Mouse (Mus musculus): ENCODE data around the gene Itgb6. TPM values are rescaled to one million over a fixed set of nuclear protein-coding genes. Genes with fewer than 3 reads are reported as not detected.
A peak's percentile ranks its signal among the peaks of the same experiment; 100 is the strongest.

The Itgb6 gene
- polyA plus RNA-seq (2015; fragmentation: Nextera tagmentation; extraction: Ambion mirVana), result 0.06 and 0.09 TPM in 2 replicates

- Histone ChIP-seq H3K4me1 (no peaks in the 10 kb centered on the region; the same call in 1 of the 2 replicates), H3K36me3 (replicated peaks) (no peaks in the 10 kb centered on the region), H3K9ac (no peak within 1 kb of the TSS), H3K27me3 (replicated peaks) (no peaks in the 10 kb centered on the region), H3K4me3 (no peak within 1 kb of the TSS), H3K27ac (no peak within 1 kb of the TSS), H3K4me2 (peak within 1 kb of the TSS; percentile 11; the same call in 1 of the 2 replicates), H3K9me3 (no peaks in the 10 kb centered on the region)
- 61% methylated on average over 14 of the region's 14 CpGs for WGBS
- ATAC-seq (replicated peaks), result peak; percentile 63
Measured at GRCm38 (mm10) chr2:60722514-60722913, at the start of gene Itgb6. Gene Itgb6 (minus strand): TSS chr2:60722643.

- Histone ChIP-seq H3K27me3 (replicated peaks) (no peaks in the 10 kb centered on the region), H3K4me3 (no peak overlapping the region), H3K36me3 (replicated peaks) (peaks cover 4% of the 10 kb centered on the region; the same call in 1 of the 2 replicates), H3K27ac (no peak overlapping the region), H3K9ac (no peak overlapping the region), H3K9me3 (no peaks in the 10 kb centered on the region), H3K4me2 (no peak overlapping the region), H3K4me1 (no peaks in the 10 kb centered on the region)
- 71% methylated on average over 8 of the region's 8 CpGs for WGBS
- ATAC-seq (replicated peaks), result no peak
Measured at GRCm38 (mm10) chr2:60766420-60766819, 44.0 kb upstream of the Itgb6 start.

- Histone ChIP-seq H3K4me1 (no peaks in the 10 kb centered on the region), H3K27ac (no peak overlapping the region), H3K9me3 (no peaks in the 10 kb centered on the region), H3K4me2 (no peak overlapping the region), H3K4me3 (no peak overlapping the region), H3K9ac (no peak overlapping the region), H3K27me3 (replicated peaks) (no peaks in the 10 kb centered on the region), H3K36me3 (replicated peaks) (no peaks in the 10 kb centered on the region)
- ATAC-seq (replicated peaks), result no peak
- 85% methylated on average over 9 of the region's 9 CpGs for WGBS
Measured at GRCm38 (mm10) chr2:60756218-60756617, 33.8 kb upstream of the Itgb6 start.

GRCm38 (mm10) chr2:60755101-60755500 lies 32.7 kb upstream of the Itgb6 start:
- no peak overlapping the region for H3K4me2 ChIP-seq

GRCm38 (mm10) chr2:60751274-60751673 lies 28.8 kb upstream of the Itgb6 start:
- Histone ChIP-seq H3K36me3 (replicated peaks) (0 out of 2 replicates have a peak, but pooled peaks cover 4% of the 10 kb centered on the region), H3K27ac (no peak overlapping the region), H3K9ac (no peak overlapping the region), H3K4me3 (no peak overlapping the region), H3K27me3 (replicated peaks) (no peaks in the 10 kb centered on the region), H3K4me1 (no peaks in the 10 kb centered on the region), H3K9me3 (no peaks in the 10 kb centered on the region), H3K4me2 (no peak overlapping the region)
- ATAC-seq (replicated peaks), result no peak
- 94% methylated on average over 9 of the region's 9 CpGs for WGBS

More at GRCm38 (mm10) chr2:60755101-60755500, 32.7 kb upstream of the Itgb6 start:
- ATAC-seq (replicated peaks), result no peak
- Histone ChIP-seq H3K4me3 (no peak overlapping the region), H3K4me1 (no peaks in the 10 kb centered on the region), H3K27me3 (replicated peaks) (no peaks in the 10 kb centered on the region), H3K9me3 (no peaks in the 10 kb centered on the region), H3K36me3 (replicated peaks) (no peaks in the 10 kb centered on the region), H3K9ac (no peak overlapping the region), H3K27ac (no peak overlapping the region)
- 98% methylated on average over 7 of the region's 7 CpGs for WGBS

- H3K4me3 ChIP-seq, result no peak overlapping the region
Measured at GRCm38 (mm10) chr2:60750591-60750990, 28.1 kb upstream of the Itgb6 start.

GRCm38 (mm10) chr2:60748585-60748984 lies 26.1 kb upstream of the Itgb6 start:
- ATAC-seq (replicated peaks), result no peak
- no peaks in the 10 kb centered on the region for H3K4me1 ChIP-seq
- 0 out of 2 replicates have a peak, but pooled peaks cover 4% of the 10 kb centered on the region for H3K36me3 ChIP-seq (replicated peaks)
- no peaks in the 10 kb centered on the region for H3K27me3 ChIP-seq (replicated peaks)
- H3K4me3 ChIP-seq, result no peak overlapping the region
- no peak overlapping the region for H3K27ac ChIP-seq
- H3K4me2 ChIP-seq, result no peak overlapping the region
- H3K9ac ChIP-seq, result no peak overlapping the region
- H3K9me3 ChIP-seq, result no peaks in the 10 kb centered on the region
- 96% methylated on average over 1 of the region's 1 CpGs for WGBS

More at GRCm38 (mm10) chr2:60750591-60750990, 28.1 kb upstream of the Itgb6 start:
- no peak for ATAC-seq (replicated peaks)
- no peaks in the 10 kb centered on the region for H3K4me1 ChIP-seq
- H3K27ac ChIP-seq, result no peak overlapping the region
- H3K36me3 ChIP-seq (replicated peaks), result 0 out of 2 replicates have a peak, but pooled peaks cover 4% of the 10 kb centered on the region
- H3K27me3 ChIP-seq (replicated peaks), result no peaks in the 10 kb centered on the region
- no peaks in the 10 kb centered on the region for H3K9me3 ChIP-seq
- 90% methylated on average over 3 of the region's 3 CpGs for WGBS
- no peak overlapping the region for H3K4me2 ChIP-seq
- no peak overlapping the region for H3K9ac ChIP-seq

- ATAC-seq (replicated peaks), result 0 out of 2 replicates have a peak, but pooled peaks have one; percentile 46
- Histone ChIP-seq H3K4me1 (no peaks in the 10 kb centered on the region), H3K36me3 (replicated peaks) (0 out of 2 replicates have a peak, but pooled peaks cover 4% of the 10 kb centered on the region), H3K9me3 (no peaks in the 10 kb centered on the region), H3K4me3 (no peak overlapping the region), H3K27ac (no peak overlapping the region), H3K27me3 (replicated peaks) (no peaks in the 10 kb centered on the region), H3K4me2 (no peak overlapping the region), H3K9ac (no peak overlapping the region)
- 85% methylated on average over 3 of the region's 3 CpGs for WGBS
Measured at GRCm38 (mm10) chr2:60747590-60747989, 25.1 kb upstream of the Itgb6 start.

- Histone ChIP-seq H3K4me2 (no peak overlapping the region), H3K4me3 (no peak overlapping the region), H3K4me1 (no peaks in the 10 kb centered on the region), H3K27ac (no peak overlapping the region), H3K9me3 (no peaks in the 10 kb centered on the region), H3K9ac (no peak overlapping the region), H3K36me3 (replicated peaks) (0 out of 2 replicates have a peak, but pooled peaks cover 4% of the 10 kb centered on the region), H3K27me3 (replicated peaks) (no peaks in the 10 kb centered on the region)
- no peak for ATAC-seq (replicated peaks)
- WGBS, result 46% methylated on average over 3 of the region's 3 CpGs
Measured at GRCm38 (mm10) chr2:60744674-60745073, 22.2 kb upstream of the Itgb6 start.

GRCm38 (mm10) chr2:60739389-60740137 lies 17.1 kb upstream of the Itgb6 start:
- no peaks in the 10 kb centered on the region for H3K9me3 ChIP-seq
- no peak for ATAC-seq (replicated peaks)
- WGBS, result 85% methylated on average over 10 of the region's 10 CpGs
- no peak overlapping the region for H3K4me3 ChIP-seq
- H3K27ac ChIP-seq, result no peak overlapping the region
- H3K4me2 ChIP-seq, result no peak overlapping the region
- no peak overlapping the region for H3K9ac ChIP-seq
- no peaks in the 10 kb centered on the region for H3K4me1 ChIP-seq
- H3K36me3 ChIP-seq (replicated peaks), result no peaks in the 10 kb centered on the region
- no peaks in the 10 kb centered on the region for H3K27me3 ChIP-seq (replicated peaks)

GRCm38 (mm10) chr2:60730929-60731328 lies 8.5 kb upstream of the Itgb6 start:
- H3K27ac ChIP-seq, result no peak overlapping the region
- no peaks in the 10 kb centered on the region for H3K27me3 ChIP-seq (replicated peaks)
- no peak overlapping the region for H3K4me2 ChIP-seq
- WGBS, result 51% methylated on average over 6 of the region's 6 CpGs
- ATAC-seq (replicated peaks), result no peak
- no peak overlapping the region for H3K4me3 ChIP-seq
- H3K9ac ChIP-seq, result no peak overlapping the region
- H3K36me3 ChIP-seq (replicated peaks), result no peaks in the 10 kb centered on the region
- H3K4me1 ChIP-seq, result 0 out of 2 replicates have a peak, but pooled peaks cover 5% of the 10 kb centered on the region
- no peaks in the 10 kb centered on the region for H3K9me3 ChIP-seq

- no peak overlapping the region for H3K27ac ChIP-seq
- no peak overlapping the region for H3K4me2 ChIP-seq
- whole genome bisulfite sequencing, result 10% methylated on average over 3 of the region's 3 CpGs
- no peak overlapping the region for H3K4me3 ChIP-seq
- no peaks in the 10 kb centered on the region for H3K27me3 ChIP-seq (replicated peaks)
- no peaks in the 10 kb centered on the region for H3K36me3 ChIP-seq (replicated peaks)
- H3K9me3 ChIP-seq, result no peaks in the 10 kb centered on the region
- no peak overlapping the region for H3K9ac ChIP-seq
- 0 out of 2 replicates have a peak, but pooled peaks cover 5% of the 10 kb centered on the region for H3K4me1 ChIP-seq
- ATAC-seq (replicated peaks), result no peak
Measured at GRCm38 (mm10) chr2:60730024-60730423, 7.6 kb upstream of the Itgb6 start.

Measured in midbrain, embryonic 15.5 days (tissue).